8 mouse cellular contexts compared by ENCODE assay signal in the genomic region with DNA sequence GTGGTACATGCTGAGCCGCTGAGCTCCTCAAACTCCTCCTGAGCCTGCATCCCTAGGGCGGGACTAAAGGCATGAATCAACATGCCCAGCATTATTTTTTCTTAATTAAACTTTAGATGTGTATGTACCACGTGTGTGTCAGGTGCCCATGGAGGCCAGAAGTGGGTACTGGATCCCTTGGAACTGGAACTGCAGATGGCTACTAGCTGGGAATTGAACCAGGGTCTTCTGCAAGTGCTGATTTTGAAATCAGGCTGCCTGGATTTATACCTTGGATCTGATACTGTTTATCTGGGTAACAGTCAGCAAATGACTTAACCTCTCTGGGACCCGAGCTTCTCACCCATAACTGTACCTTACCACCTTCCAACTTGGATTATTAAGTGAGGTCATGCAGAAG. TPM values are rescaled to one million over a fixed set of nuclear protein-coding genes. Genes with fewer than 3 reads are reported as not detected.
DNase-seq lines count a peak whose midpoint lies in the region; ATAC-seq and TF ChIP-seq lines count a peak whose summit lies in the region.

No protein-coding gene starts in this region.

- H3K4me2 ChIP-seq in forebrain, postnatal 0 days (ENCODE audit: low read depth), result peak overlapping the region; percentile 55
- peak overlapping the region; percentile 74 for H3K4me2 ChIP-seq in liver, embryonic 15.5 days

- H3K4me1 ChIP-seq in forebrain, postnatal 0 days (ENCODE audit: insufficient read depth), result peaks cover 12% of the 10 kb centered on the region
- peaks cover 68% of the 10 kb centered on the region for H3K4me1 ChIP-seq in liver, embryonic 15.5 days (replicated peaks)

- peak overlapping the region; percentile 84 for H3K9ac ChIP-seq in forebrain, postnatal 0 days
- peak overlapping the region; percentile 81 for H3K9ac ChIP-seq in liver, embryonic 15.5 days

- no peak for TF ChIP-seq CTCF in forebrain, postnatal 0 days (IDR thresholded peaks at IDR 0.05; ENCODE audit: low read depth)

- H3K27me3 ChIP-seq in forebrain, postnatal 0 days (ENCODE audit: insufficient read depth, low read length), result no peaks in the 10 kb centered on the region
- H3K27me3 ChIP-seq in liver, embryonic 15.5 days, result no peaks in the 10 kb centered on the region

- 0 out of 2 replicates have a peak overlapping the region, but pooled peaks have one; percentile 99 for H3K27ac ChIP-seq in forebrain, postnatal 0 days (ENCODE audit: low read depth, low read length)
- peak overlapping the region; percentile 99 for H3K27ac ChIP-seq in liver, embryonic 15.5 days (replicated peaks)

- 57% methylated on average over 4 of the region's 4 CpGs for WGBS in forebrain, postnatal 0 days
- WGBS in liver, embryonic 15.5 days (ENCODE audit: insufficient replicate concordance), result 39% methylated on average over 4 of the region's 4 CpGs

- no peak for ATAC-seq in cerebellum, adult (ENCODE audit: insufficient number of reproducible peaks, low FRiP score, low TSS enrichment)
- ATAC-seq in forebrain, postnatal 0 days, result no peak
- no peak for ATAC-seq in liver, embryonic 15.5 days (ENCODE audit: insufficient read depth)

- H3K36me3 ChIP-seq in forebrain, postnatal 0 days (ENCODE audit: insufficient read depth), result peaks cover 23% of the 10 kb centered on the region
- H3K36me3 ChIP-seq in liver, embryonic 15.5 days (replicated peaks), result peaks cover 31% of the 10 kb centered on the region

- H3K9me3 ChIP-seq in forebrain, postnatal 0 days (ENCODE audit: low read length), result no peaks in the 10 kb centered on the region
- no peaks in the 10 kb centered on the region for H3K9me3 ChIP-seq in liver, embryonic 15.5 days (replicated peaks)

- DNase-seq in cerebellum, adult 9-10 months, result peak; percentile 62
- DNase-seq in A20 (ENCODE audit: low read depth, low spot score), result peak; percentile 26
- no peak for DNase-seq in forebrain, postnatal 0 days
- DNase-seq in adrenal gland, adult 18-20 months (ENCODE audit: low spot score in 2 of 2), result no peak
- DNase-seq in thymus, postnatal 4 days, result no peak
- no peak for DNase-seq in gastrocnemius, adult 18-20 months (ENCODE audit: low spot score)

- peak overlapping the region; percentile 85 for H3K4me3 ChIP-seq in forebrain, postnatal 0 days (ENCODE audit: low read depth, low read length)
- H3K4me3 ChIP-seq in liver, embryonic 15.5 days (replicated peaks), result peak overlapping the region; percentile 72

RNA-seq across cellular contexts. Expression of gene Slc3a2, which starts 1.1 kb away (rescaled TPM):
- 107 and 116 TPM in 2 replicates for total RNA-seq in forebrain, postnatal 0 days (2014; rRNA removed)
- 247 and 256 TPM in 2 replicates for polyA plus RNA-seq in forebrain, postnatal 0 days (2015; fragmentation: Nextera tagmentation; extraction: Ambion mirVana)
- 124 and 132 TPM in 2 replicates for polyA plus RNA-seq in liver, embryonic 15.5 days (2015; fragmentation: Nextera tagmentation; extraction: Ambion mirVana)
- total RNA-seq in adrenal gland, adult 18-20 months (2021), result 100 to 1,000 TPM; 373 to 425 TPM
- 10 to 100 TPM; 30.2 to 37.3 TPM for total RNA-seq in gastrocnemius, adult 18-20 months (2021)

RNA-seq across cellular contexts. Expression of gene Wdr74, which starts 13.6 kb away (rescaled TPM):
- 74.1 and 85.9 TPM in 2 replicates for total RNA-seq in forebrain, postnatal 0 days (2014; rRNA removed)
- polyA plus RNA-seq in forebrain, postnatal 0 days (2015; fragmentation: Nextera tagmentation; extraction: Ambion mirVana), result 98.7 and 113 TPM in 2 replicates
- polyA plus RNA-seq in liver, embryonic 15.5 days (2015; fragmentation: Nextera tagmentation; extraction: Ambion mirVana), result 48.8 and 53.0 TPM in 2 replicates
- total RNA-seq in adrenal gland, adult 18-20 months (2021), result 10 to 100 TPM; 62.4 to 66.2 TPM
- 10 to 100 TPM; 16.4 to 16.9 TPM for total RNA-seq in gastrocnemius, adult 18-20 months (2021)

RNA-seq across cellular contexts. Expression of gene 1700092M07Rik, which starts 18.5 kb away (rescaled TPM):
- total RNA-seq in forebrain, postnatal 0 days (2014; rRNA removed), result not detected in 2 replicates
- 0.65 and 0.67 TPM in 2 replicates for polyA plus RNA-seq in forebrain, postnatal 0 days (2015; fragmentation: Nextera tagmentation; extraction: Ambion mirVana)
- polyA plus RNA-seq in liver, embryonic 15.5 days (2015; fragmentation: Nextera tagmentation; extraction: Ambion mirVana), result 0.43 and 0.62 TPM in 2 replicates
- 1 to 10 TPM; 2.0 to 2.3 TPM for total RNA-seq in adrenal gland, adult 18-20 months (2021)
- total RNA-seq in gastrocnemius, adult 18-20 months (2021), result 1 to 10 TPM in 1 of 2 experiments, not detected in 1; 1.0 TPM

RNA-seq across cellular contexts. Expression of gene Stx5a, which starts 19.2 kb away (rescaled TPM):
- total RNA-seq in forebrain, postnatal 0 days (2014; rRNA removed), result 130 and 140 TPM in 2 replicates
- polyA plus RNA-seq in forebrain, postnatal 0 days (2015; fragmentation: Nextera tagmentation; extraction: Ambion mirVana), result 86.4 and 97.6 TPM in 2 replicates
- polyA plus RNA-seq in liver, embryonic 15.5 days (2015; fragmentation: Nextera tagmentation; extraction: Ambion mirVana), result 53.5 and 53.8 TPM in 2 replicates
- 100 to 1,000 TPM in 1 of 2 experiments, 10 to 100 TPM in 1; 78.2 to 103 TPM for total RNA-seq in adrenal gland, adult 18-20 months (2021)
- total RNA-seq in gastrocnemius, adult 18-20 months (2021), result 10 to 100 TPM; 16.0 to 16.6 TPM

RNA-seq across cellular contexts. Expression of gene Nxf1, which starts 34.9 kb away (rescaled TPM):
- 81.7 and 114 TPM in 2 replicates for total RNA-seq in forebrain, postnatal 0 days (2014; rRNA removed)
- 97.1 and 97.9 TPM in 2 replicates for polyA plus RNA-seq in forebrain, postnatal 0 days (2015; fragmentation: Nextera tagmentation; extraction: Ambion mirVana)
- 81.2 and 91.6 TPM in 2 replicates for polyA plus RNA-seq in liver, embryonic 15.5 days (2015; fragmentation: Nextera tagmentation; extraction: Ambion mirVana)
- total RNA-seq in adrenal gland, adult 18-20 months (2021), result 100 to 1,000 TPM; 127 to 144 TPM
- total RNA-seq in gastrocnemius, adult 18-20 months (2021), result 10 to 100 TPM; 27.5 to 31.3 TPM

Comparison
In these comparisons a context has a peak if more than half of its experiments do, and no peak if none do; other contexts are left out.
1. DNase-seq: peak in cerebellum, adult 9-10 months (single experiment) and A20 (single experiment); none in forebrain, postnatal 0 days (single experiment), adrenal gland, adult 18-20 months (0 of 2), thymus, postnatal 4 days (single experiment) and gastrocnemius, adult 18-20 months (single experiment).